Mouse (Mus musculus): ENCODE measurements around the gene Pram1. TPM values are rescaled to one million over a fixed set of nuclear protein-coding genes. Genes with fewer than 3 reads are reported as not detected.

The Pram1 gene
- polyA plus RNA-seq, 1 experiment from 2014 or later: 0.69 TPM

DNA sequence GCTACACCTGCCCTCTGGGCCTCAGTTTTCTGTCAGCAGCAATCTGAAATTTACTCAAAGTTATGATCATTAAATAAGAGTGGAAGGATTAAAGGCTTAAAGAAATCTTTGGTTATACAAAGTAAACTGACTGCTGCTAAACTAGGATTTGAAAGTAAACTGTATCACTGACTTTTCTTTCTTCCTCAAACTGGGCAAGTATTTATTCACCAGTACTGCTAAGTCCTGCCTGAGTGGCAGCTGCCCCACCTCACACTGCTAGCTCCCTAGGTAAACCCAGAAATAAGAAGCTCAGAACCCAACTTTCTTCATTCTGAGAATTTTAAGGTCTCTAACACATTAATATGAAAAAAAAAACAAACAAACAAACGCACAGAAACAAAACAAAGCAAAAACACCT lies 36.0 kb downstream of the Pram1 start:
- H3K4me2 ChIP-seq (ENCODE audit: low read length): no peak overlapping the region
- H3K27me3 ChIP-seq (ENCODE audit: control insufficient read depth, insufficient read depth, low read length): no peaks in the 10 kb centered on the region
- no peaks in the 10 kb centered on the region for H3K9me3 ChIP-seq (ENCODE audit: control insufficient read depth, low read length)
- ATAC-seq (ENCODE audit: insufficient number of reproducible peaks, insufficient read depth, low FRiP score, low read depth): no peak
- H3K36me3 ChIP-seq (ENCODE audit: control insufficient read depth, insufficient read depth, low read length): peaks cover 32% of the 10 kb centered on the region
- H3K4me3 ChIP-seq (ENCODE audit: control insufficient read depth in 1 of 2, insufficient read depth in 1 of 2, low read depth in 1 of 2, low read length in 2 of 2): no peak overlapping the region
- WGBS: 86% methylated on average over 1 of the region's 1 CpGs
- no peak overlapping the region for H3K27ac ChIP-seq (replicated peaks in 1 of 2; ENCODE audit: control insufficient read depth in 1 of 2, insufficient read depth in 1 of 2, low read depth in 2 of 2, low read length in 2 of 2)
- no peak overlapping the region for H3K9ac ChIP-seq (ENCODE audit: low read length)
- H3K4me1 ChIP-seq (ENCODE audit: control insufficient read depth in 2 of 2, insufficient read depth in 2 of 2, low read length in 2 of 2): peaks cover 0 to 11% of the 10 kb centered on the region in 2 experiments; a peak in 1 of 4 replicates

GRCm38 (mm10) chr17:33675452-33675851 lies 37.6 kb downstream of the Pram1 start:
- Histone ChIP-seq H3K4me1 (ENCODE audit: control insufficient read depth in 2 of 2, insufficient read depth in 2 of 2, low read length in 2 of 2) (peaks cover 0 to 13% of the 10 kb centered on the region in 2 experiments; a peak in 1 of 4 replicates), H3K9me3 (ENCODE audit: control insufficient read depth, low read length) (no peaks in the 10 kb centered on the region), H3K36me3 (ENCODE audit: control insufficient read depth, insufficient read depth, low read length) (peaks cover 27% of the 10 kb centered on the region), H3K4me2 (ENCODE audit: low read length) (no peak overlapping the region), H3K27me3 (ENCODE audit: control insufficient read depth, insufficient read depth, low read length) (no peaks in the 10 kb centered on the region), H3K27ac (replicated peaks in 1 of 2; ENCODE audit: control insufficient read depth in 1 of 2, insufficient read depth in 1 of 2, low read depth in 2 of 2, low read length in 2 of 2) (no peak overlapping the region), H3K4me3 (ENCODE audit: control insufficient read depth in 1 of 2, insufficient read depth in 1 of 2, low read depth in 1 of 2, low read length in 2 of 2) (no peak overlapping the region), H3K9ac (ENCODE audit: low read length) (no peak overlapping the region)
- no peak for ATAC-seq (ENCODE audit: insufficient number of reproducible peaks, insufficient read depth, low FRiP score, low read depth)

- H3K4me3 ChIP-seq (ENCODE audit: control insufficient read depth in 1 of 2, insufficient read depth in 1 of 2, low read depth in 1 of 2, low read length in 2 of 2): no peak overlapping the region
- WGBS: 77% methylated on average over 2 of the region's 2 CpGs
- ATAC-seq (ENCODE audit: insufficient number of reproducible peaks, insufficient read depth, low FRiP score, low read depth): no peak
- H3K27me3 ChIP-seq (ENCODE audit: control insufficient read depth, insufficient read depth, low read length): no peaks in the 10 kb centered on the region
- H3K4me1 ChIP-seq (ENCODE audit: control insufficient read depth in 2 of 2, insufficient read depth in 2 of 2, low read length in 2 of 2): peaks cover 0 to 18% of the 10 kb centered on the region in 2 experiments; a peak in 1 of 4 replicates
- no peak overlapping the region for H3K27ac ChIP-seq (replicated peaks in 1 of 2; ENCODE audit: control insufficient read depth in 1 of 2, insufficient read depth in 1 of 2, low read depth in 2 of 2, low read length in 2 of 2)
- peaks cover 27% of the 10 kb centered on the region for H3K36me3 ChIP-seq (ENCODE audit: control insufficient read depth, insufficient read depth, low read length)
- no peaks in the 10 kb centered on the region for H3K9me3 ChIP-seq (ENCODE audit: control insufficient read depth, low read length)
- no peak overlapping the region for H3K9ac ChIP-seq (ENCODE audit: low read length)
- no peak overlapping the region for H3K4me2 ChIP-seq (ENCODE audit: low read length)
Measured at GRCm38 (mm10) chr17:33676086-33676485, 38.2 kb downstream of the Pram1 start.

DNA sequence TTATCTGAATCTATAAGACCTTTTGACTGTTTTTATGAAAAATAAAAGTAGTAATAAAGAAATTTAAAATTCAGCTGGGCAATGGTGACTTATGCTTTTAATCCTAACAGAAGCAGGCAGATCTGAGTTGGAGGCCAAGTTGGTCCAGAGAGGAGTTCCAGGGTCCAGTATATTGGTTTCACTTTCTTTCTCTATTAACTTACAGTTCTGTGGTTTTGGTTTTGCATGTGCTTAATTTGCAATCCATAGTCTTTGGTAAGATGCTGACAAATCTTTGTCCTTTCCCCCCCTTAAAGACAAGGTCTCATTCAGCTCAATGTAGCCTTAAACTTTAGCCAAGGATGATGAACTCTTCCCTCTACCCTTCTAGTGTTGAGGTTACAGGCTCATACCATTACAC lies 40.9 kb downstream of the Pram1 start:
- H3K4me1 ChIP-seq (ENCODE audit: control insufficient read depth in 2 of 2, insufficient read depth in 2 of 2, low read length in 2 of 2): peaks cover 3 to 44% of the 10 kb centered on the region in 2 experiments; a peak in 3 of 4 replicates
- H3K4me3 ChIP-seq (ENCODE audit: control insufficient read depth in 1 of 2, insufficient read depth in 1 of 2, low read depth in 1 of 2, low read length in 2 of 2): no peak overlapping the region
- no peak overlapping the region for H3K4me2 ChIP-seq (ENCODE audit: low read length)
- ATAC-seq (ENCODE audit: insufficient number of reproducible peaks, insufficient read depth, low FRiP score, low read depth): no peak
- no peak overlapping the region for H3K9ac ChIP-seq (ENCODE audit: low read length)
- H3K9me3 ChIP-seq (ENCODE audit: control insufficient read depth, low read length): no peaks in the 10 kb centered on the region
- peaks cover 33% of the 10 kb centered on the region for H3K36me3 ChIP-seq (ENCODE audit: control insufficient read depth, insufficient read depth, low read length)
- H3K27me3 ChIP-seq (ENCODE audit: control insufficient read depth, insufficient read depth, low read length): no peaks in the 10 kb centered on the region
- H3K27ac ChIP-seq (replicated peaks in 1 of 2; ENCODE audit: control insufficient read depth in 1 of 2, insufficient read depth in 1 of 2, low read depth in 2 of 2, low read length in 2 of 2): no peak overlapping the region

GRCm38 (mm10) chr17:33681767-33682166 lies 43.9 kb downstream of the Pram1 start:
- Histone ChIP-seq H3K36me3 (ENCODE audit: control insufficient read depth, insufficient read depth, low read length) (peaks cover 20% of the 10 kb centered on the region), H3K27me3 (ENCODE audit: control insufficient read depth, insufficient read depth, low read length) (no peaks in the 10 kb centered on the region), H3K9me3 (ENCODE audit: control insufficient read depth, low read length) (no peaks in the 10 kb centered on the region), H3K4me1 (ENCODE audit: control insufficient read depth in 2 of 2, insufficient read depth in 2 of 2, low read length in 2 of 2) (peaks cover 3 to 49% of the 10 kb centered on the region in 2 experiments; a peak in 3 of 4 replicates), H3K27ac (replicated peaks in 1 of 2; ENCODE audit: control insufficient read depth in 1 of 2, insufficient read depth in 1 of 2, low read depth in 2 of 2, low read length in 2 of 2) (no peak overlapping the region), H3K9ac (ENCODE audit: low read length) (no peak overlapping the region), H3K4me3 (ENCODE audit: control insufficient read depth in 1 of 2, insufficient read depth in 1 of 2, low read depth in 1 of 2, low read length in 2 of 2) (no peak overlapping the region), H3K4me2 (ENCODE audit: low read length) (peak overlapping the region; percentile 96; the same call in 1 of the 2 replicates)
- no peak for ATAC-seq (ENCODE audit: insufficient number of reproducible peaks, insufficient read depth, low FRiP score, low read depth)

GRCm38 (mm10) chr17:33684671-33685231 lies 46.9 kb downstream of the Pram1 start:
- Histone ChIP-seq H3K9me3 (ENCODE audit: control insufficient read depth, low read length) (no peaks in the 10 kb centered on the region), H3K27ac (replicated peaks in 1 of 2; ENCODE audit: control insufficient read depth in 1 of 2, insufficient read depth in 1 of 2, low read depth in 2 of 2, low read length in 2 of 2) (peak overlapping the region; percentile 95 to 97), H3K27me3 (ENCODE audit: control insufficient read depth, insufficient read depth, low read length) (no peaks in the 10 kb centered on the region), H3K4me2 (ENCODE audit: low read length) (peak overlapping the region; percentile 96), H3K36me3 (ENCODE audit: control insufficient read depth, insufficient read depth, low read length) (peaks cover 7% of the 10 kb centered on the region), H3K9ac (ENCODE audit: low read length) (peak overlapping the region; percentile 96), H3K4me3 (ENCODE audit: control insufficient read depth in 1 of 2, insufficient read depth in 1 of 2, low read depth in 1 of 2, low read length in 2 of 2) (peak overlapping the region; percentile 74 to 96), H3K4me1 (ENCODE audit: control insufficient read depth in 2 of 2, insufficient read depth in 2 of 2, low read length in 2 of 2) (peaks cover 3 to 41% of the 10 kb centered on the region in 2 experiments; a peak in 3 of 4 replicates)
- ATAC-seq (ENCODE audit: insufficient number of reproducible peaks, insufficient read depth, low FRiP score, low read depth): peak; percentile 72
- under 1% methylated on average over 44 of the region's 44 CpGs for WGBS

GRCm38 (mm10) chr17:33685249-33685653 lies 47.4 kb downstream of the Pram1 start:
- Histone ChIP-seq H3K9me3 (ENCODE audit: control insufficient read depth, low read length) (no peaks in the 10 kb centered on the region), H3K27ac (replicated peaks in 1 of 2; ENCODE audit: control insufficient read depth in 1 of 2, insufficient read depth in 1 of 2, low read depth in 2 of 2, low read length in 2 of 2) (peak overlapping the region; percentile 95 to 97), H3K4me3 (ENCODE audit: control insufficient read depth in 1 of 2, insufficient read depth in 1 of 2, low read depth in 1 of 2, low read length in 2 of 2) (peak overlapping the region; percentile 74 to 96), H3K27me3 (ENCODE audit: control insufficient read depth, insufficient read depth, low read length) (no peaks in the 10 kb centered on the region), H3K4me2 (ENCODE audit: low read length) (peak overlapping the region; percentile 96), H3K4me1 (ENCODE audit: control insufficient read depth in 2 of 2, insufficient read depth in 2 of 2, low read length in 2 of 2) (peaks cover 3 to 41% of the 10 kb centered on the region in 2 experiments; a peak in 3 of 4 replicates), H3K9ac (ENCODE audit: low read length) (peak overlapping the region; percentile 96), H3K36me3 (ENCODE audit: control insufficient read depth, insufficient read depth, low read length) (peaks cover 9% of the 10 kb centered on the region)
- ATAC-seq (ENCODE audit: insufficient number of reproducible peaks, insufficient read depth, low FRiP score, low read depth): peak; percentile 99
- WGBS: under 1% methylated on average over 42 of the region's 42 CpGs

DNA sequence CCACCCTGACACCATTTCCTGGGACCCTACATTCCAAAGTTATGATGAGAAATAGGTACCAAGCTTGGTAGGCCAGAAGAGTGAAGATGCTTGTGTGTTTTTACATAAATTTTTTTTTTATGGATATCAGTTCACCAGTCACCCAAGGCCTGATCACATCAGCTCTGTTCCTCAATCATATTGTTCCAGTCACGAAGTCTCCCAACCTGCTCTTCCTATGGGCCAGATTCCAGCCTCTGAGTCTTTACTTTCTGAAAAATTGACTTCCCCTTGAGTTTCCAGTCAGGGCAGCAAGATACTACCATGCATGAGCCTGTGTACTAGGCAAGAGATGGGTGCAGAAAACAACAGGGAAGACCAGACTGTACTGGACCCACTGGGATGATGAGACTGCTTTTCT lies 48.9 kb downstream of the Pram1 start, which contains the start of gene Hnrnpm:
TSS of gene Hnrnpm (minus strand) at position 101 of the 400 bp plus-strand sequence.
- H3K27ac ChIP-seq (replicated peaks in 1 of 2; ENCODE audit: control insufficient read depth in 1 of 2, insufficient read depth in 1 of 2, low read depth in 2 of 2, low read length in 2 of 2): peak within 1 kb of the TSS in 1 of 2 experiments; percentile 95; a peak in 1 of 4 replicates
- peaks cover 3 to 30% of the 10 kb centered on the region in 2 experiments; a peak in 3 of 4 replicates for H3K4me1 ChIP-seq (ENCODE audit: control insufficient read depth in 2 of 2, insufficient read depth in 2 of 2, low read length in 2 of 2)
- no peak for ATAC-seq (ENCODE audit: insufficient number of reproducible peaks, insufficient read depth, low FRiP score, low read depth)
- 97% methylated on average over 1 of the region's 1 CpGs for WGBS
- peak within 1 kb of the TSS; percentile 96 for H3K9ac ChIP-seq (ENCODE audit: low read length)
- no peaks in the 10 kb centered on the region for H3K9me3 ChIP-seq (ENCODE audit: control insufficient read depth, low read length)
- H3K4me2 ChIP-seq (ENCODE audit: low read length): peak within 1 kb of the TSS; percentile 96
- peak within 1 kb of the TSS; percentile 74 to 96; a peak in 3 of 4 replicates for H3K4me3 ChIP-seq (ENCODE audit: control insufficient read depth in 1 of 2, insufficient read depth in 1 of 2, low read depth in 1 of 2, low read length in 2 of 2)
- H3K36me3 ChIP-seq (ENCODE audit: control insufficient read depth, insufficient read depth, low read length): peaks cover 16% of the 10 kb centered on the region
- H3K27me3 ChIP-seq (ENCODE audit: control insufficient read depth, insufficient read depth, low read length): no peaks in the 10 kb centered on the region

Data from heart, embryonic 14.5 days (tissue).